Mouse (Mus musculus) ES-CJ7 (cell line): ENCODE measurements around the gene Sh3gl1.

Experiments
- DNase-seq: peaks from one replicate; pipeline ENCODE4 v3.0.0; 2011; ENCODE audit warnings: low read depth, low spot score

The Sh3gl1 gene

DNA sequence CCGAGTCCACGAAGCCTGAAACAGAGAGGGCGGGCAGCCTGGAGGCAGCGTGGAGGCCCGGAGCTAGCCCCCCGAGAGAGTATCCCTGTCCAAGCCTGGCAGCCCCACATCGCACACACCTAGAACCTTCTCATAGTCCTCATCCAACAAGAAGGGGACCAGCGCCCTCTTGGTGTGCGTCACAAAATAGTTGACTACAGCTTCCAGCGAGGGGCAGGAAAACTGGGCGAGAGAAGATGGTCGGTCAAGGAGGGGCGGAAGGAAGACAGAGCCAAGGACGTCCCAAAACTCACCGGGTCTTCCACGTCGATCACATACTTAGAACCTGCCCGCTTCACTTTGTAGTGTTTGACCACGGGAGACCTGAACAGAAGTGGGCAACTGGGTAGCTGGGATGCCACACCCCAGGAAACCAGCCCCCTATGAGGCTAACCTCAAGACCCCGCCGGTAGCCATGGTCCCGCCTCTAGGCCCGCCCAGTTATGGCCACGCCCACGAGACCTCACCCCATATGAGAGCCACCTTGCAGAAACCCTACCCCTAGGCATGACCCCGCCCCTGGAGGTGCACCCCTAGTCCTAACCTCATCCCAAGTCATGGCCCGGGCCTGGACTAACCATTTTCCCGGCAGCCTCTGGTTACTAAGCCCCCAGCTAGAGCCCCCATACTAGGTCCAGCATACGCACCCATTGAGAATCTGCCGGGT, 36.5 kb downstream of the Sh3gl1 start:
- peak; percentile 79 for DNase-seq

- no peak for DNase-seq
Observed at GRCm38 (mm10) chr17:55996007-55996406, 40.4 kb downstream of the Sh3gl1 start.

- no peak for DNase-seq
Observed at GRCm38 (mm10) chr17:55990278-55990898, 46.0 kb downstream of the Sh3gl1 start.

DNA sequence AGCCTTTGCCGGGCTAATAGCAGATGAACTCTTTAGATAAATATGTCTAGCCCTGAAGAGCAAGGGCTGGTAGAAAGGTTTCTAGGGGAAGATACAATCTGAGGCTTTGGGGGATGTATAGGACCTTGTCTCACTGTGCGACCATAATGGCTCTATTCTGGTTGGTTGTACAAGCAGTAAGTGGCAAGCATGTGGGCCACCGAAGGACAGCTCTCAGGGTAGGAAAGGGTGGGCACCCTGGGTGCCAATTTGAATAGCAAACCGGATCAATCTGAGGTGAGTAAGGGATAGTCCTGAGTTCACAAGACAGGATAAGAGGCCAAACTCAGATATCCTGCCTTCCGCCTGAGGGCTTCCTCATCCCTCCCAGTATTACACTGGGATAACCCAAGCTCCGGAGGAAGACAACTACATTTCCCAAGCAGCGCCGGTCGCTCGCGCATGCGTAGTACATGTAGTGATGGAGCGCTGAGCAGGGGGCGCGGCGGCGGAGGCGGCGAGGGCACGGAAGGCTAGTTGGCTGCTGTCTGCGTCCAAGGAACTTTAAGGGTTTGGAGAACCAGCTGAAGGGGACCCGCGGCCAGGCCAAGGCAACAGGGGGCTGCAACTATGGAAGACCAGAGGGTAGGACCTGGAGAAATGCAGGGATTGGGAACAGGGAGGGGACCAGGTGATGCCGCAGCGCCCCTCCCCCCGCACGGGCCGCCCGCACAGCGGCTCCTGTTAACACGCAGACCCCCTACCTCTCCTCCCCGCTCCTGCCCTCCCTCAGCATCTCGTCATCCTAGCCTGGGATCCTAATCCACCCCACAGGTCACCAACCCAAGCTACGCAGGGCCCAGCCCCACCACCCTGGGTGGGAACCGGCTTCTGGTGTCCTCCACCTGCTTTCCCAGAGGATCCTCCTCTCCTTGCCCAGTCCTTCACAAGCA, 50.1 kb downstream of the Sh3gl1 start, which contains the start of gene Fsd1:
Gene Fsd1 (plus strand): TSS at position 480 of the 932 bp plus-strand sequence.
- peak; percentile 91 for DNase-seq

DNA sequence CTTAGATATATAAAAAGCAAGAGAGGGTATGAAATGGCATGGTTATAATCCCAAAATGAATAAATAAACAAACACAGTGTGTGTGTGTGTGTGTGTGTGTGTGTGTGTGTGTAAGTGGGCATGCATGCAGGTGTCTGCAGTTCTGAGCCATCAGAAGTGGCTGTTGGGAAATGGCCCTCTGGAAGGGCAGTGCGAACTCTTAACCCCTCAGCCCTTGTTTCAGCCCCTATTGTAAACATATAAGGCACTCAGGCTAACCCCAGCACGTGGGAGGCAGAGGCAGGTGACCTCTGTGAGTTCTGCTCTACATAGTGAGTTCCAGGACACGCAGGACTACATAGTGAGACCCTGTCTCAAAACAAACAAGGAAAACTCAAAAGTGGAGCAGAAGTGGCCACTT, 59.1 kb downstream of the Sh3gl1 start:
- DNase-seq = no peak

DNA sequence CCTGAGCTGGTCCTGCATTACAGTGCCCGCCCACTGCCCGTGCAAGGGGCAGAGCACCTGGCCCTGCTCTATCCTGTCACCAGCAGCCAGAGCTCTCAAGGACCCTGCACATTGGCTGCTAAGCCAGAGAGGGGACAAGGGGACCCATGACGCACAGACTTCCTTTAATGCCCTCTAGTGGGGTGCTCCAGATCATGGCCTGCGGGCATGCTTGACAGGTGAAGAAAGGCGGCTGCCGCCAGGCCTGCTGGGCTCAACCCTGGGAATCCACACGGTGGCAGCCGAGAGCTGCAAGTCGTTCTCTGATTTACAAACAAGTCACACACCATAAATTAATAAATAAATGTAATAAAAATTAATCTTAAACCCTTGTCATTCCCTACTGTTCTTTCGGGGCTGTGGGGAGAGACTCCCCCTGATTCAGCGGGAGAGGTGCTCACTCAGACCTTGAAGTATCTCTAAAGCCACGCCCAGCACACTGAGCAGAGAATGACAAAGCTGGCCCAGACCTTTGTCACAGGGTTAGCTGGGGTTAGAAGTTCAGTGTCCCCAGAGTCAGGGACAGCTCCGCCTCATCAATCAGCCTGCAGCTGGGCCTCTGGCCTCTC, 60.1 kb downstream of the Sh3gl1 start:
- DNase-seq = peak; percentile 79

- no peak for DNase-seq
Observed at GRCm38 (mm10) chr17:55971453-55971852, 65.0 kb downstream of the Sh3gl1 start.

DNA sequence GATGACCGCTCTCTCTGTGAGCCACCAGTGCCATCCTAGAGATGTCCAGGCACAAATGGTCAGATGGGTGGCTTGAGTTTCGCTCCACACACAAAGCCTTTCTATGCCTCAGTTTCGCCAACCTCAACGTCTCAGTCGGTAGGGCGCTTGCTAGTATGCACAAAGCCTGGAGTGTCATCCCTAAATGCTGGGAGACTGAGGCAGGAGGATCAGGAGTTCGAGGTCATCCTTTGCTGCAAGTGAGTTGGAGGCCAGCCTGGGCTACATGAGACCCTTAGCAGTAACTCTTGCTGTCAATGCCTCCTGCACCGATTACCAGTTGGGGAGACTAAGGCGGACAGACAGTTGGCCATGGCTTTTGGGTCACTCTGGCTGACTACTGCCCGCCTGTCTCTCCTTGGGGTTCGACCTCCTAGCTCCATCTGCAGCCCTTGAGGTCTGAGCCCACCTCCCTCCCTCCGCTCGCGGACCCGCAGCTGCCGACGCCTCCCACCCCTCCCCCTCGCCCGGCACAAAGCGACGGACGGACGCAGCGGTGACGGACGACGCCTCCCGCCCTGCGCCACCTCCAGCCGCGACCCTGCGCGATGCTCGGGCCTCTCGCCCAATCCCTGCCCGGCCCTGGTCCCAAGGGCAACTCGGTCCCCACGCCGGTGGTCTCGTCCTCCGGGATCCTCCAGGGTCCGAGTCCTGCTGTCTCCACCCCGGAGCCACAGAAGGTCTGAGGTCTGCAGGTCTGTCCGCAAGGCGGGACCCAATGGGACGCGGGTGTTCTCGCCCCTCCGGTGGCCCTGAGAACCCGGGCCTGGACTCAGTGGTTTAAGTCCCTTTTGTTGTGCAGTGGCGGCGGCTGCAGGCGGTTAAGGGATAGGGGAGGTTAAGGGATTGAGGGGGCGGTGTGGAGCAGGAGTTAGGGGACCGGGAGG, 66.2 kb downstream of the Sh3gl1 start, which contains the start of gene Shd:
Gene Shd (plus strand): TSS at position 502 of the 926 bp plus-strand sequence.
- DNase-seq = no peak

DNA sequence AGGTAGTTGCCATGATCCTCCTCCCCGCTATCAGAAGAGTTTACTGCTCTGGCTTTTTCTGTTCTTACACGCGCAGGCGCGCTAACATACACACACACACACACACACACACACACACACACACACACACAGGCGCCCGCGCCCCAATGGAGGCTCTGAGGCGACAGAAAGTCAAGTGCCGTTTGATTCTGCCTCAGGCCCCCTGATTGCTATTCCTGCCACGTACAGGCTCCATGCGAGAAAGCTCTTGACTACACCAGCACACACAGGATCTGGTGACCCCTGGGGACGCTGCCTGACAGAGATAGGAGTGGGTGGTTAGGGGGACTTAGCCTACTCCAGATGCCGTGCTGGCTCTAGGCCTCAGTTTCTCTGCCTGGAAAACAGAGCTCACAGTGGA, 66.9 kb downstream of the Sh3gl1 start:
- no peak for DNase-seq

DNA sequence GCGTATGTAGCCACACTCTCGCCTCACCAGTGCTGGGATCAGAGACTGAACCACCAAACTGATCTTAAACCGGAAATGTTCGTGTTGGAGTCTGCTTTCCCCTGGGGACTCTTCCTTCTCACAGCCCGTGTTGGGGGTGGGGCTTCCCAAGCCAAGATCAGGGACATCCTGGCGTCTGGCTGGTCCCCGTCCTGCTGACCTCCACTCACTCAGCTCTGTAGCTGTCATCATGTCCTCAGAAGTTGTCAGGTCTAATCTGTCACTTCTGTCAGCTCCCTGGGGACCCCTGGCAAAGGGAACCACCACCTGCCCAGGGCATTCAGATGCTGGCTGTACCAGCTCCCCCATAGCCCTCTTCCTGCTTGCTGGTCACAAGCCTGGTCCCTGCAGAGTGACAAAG, 68.2 kb downstream of the Sh3gl1 start:
- no peak for DNase-seq

DNA sequence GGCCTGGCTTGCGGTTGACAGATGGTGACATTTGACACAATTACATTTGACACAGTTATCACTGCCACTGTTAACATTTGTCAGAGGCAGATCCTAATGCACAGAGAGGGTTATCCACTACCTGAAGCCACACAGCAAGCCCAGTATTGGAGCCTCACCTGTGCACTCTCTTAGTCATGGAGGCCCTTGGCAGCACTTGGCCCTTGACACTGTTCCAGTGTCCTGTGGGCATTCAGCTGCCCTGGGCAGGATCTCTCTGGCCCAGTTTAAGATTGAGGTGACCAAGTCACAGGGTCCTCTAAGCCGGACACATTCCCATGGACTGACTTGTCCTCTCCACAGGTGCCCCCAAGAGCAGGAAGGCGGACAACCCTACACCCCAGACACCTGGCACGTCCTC, 69.2 kb downstream of the Sh3gl1 start:
- DNase-seq = no peak
